Mouse (Mus musculus) ovary, postnatal 10 days (tissue): ENCODE measurements around the gene Zbtb16.

Experiments
- DNase-seq: peaks from one replicate; pipeline ENCODE4 v3.0.0; 2022; ENCODE audit warnings: low spot score

Zbtb16 gene

GRCm38 (mm10) chr9:48728083-48728730, 107.8 kb downstream of the Zbtb16 start:
- DNase-seq = no peak

DNA sequence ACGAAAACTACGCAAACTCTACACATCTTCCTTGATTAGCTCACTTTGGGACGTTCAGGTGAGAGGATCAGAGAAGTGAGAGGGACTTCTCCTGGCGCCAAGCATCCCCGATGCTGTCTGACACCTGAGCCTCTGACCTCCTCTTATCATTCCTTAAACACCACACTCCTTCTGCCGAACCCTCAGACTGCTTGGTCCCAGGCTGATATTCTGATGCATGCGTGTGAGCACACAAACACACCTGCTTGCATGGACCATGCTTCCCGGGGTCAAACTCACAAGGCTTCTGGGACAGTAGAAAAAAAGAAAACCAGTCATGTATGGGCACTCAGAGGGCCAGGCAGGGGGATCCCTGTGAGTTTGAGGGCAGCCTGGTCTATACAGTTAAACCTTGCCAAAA, 109.7 kb downstream of the Zbtb16 start:
- no peak for DNase-seq

- no peak for DNase-seq
Measured at GRCm38 (mm10) chr9:48725918-48726317, 110.1 kb downstream of the Zbtb16 start.

DNA sequence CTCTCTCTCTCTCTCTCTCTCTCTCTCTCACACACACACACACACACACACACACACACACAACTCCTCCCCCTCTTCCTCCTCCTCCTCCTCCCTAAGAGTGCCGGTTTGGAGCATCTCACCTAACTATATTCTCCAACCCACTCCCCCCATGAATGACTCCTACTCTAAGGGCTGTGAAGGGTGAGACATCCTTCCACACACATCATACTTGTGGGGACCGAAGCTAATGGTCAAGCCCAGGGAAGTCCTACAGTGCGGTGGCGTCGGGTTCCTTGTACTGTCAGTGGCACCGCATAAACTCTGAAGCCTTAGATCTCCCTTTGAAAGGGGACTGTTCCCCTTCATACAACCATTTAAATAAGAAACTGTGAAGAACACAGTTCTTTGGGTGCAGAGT, 110.9 kb downstream of the Zbtb16 start:
- no peak for DNase-seq

DNA sequence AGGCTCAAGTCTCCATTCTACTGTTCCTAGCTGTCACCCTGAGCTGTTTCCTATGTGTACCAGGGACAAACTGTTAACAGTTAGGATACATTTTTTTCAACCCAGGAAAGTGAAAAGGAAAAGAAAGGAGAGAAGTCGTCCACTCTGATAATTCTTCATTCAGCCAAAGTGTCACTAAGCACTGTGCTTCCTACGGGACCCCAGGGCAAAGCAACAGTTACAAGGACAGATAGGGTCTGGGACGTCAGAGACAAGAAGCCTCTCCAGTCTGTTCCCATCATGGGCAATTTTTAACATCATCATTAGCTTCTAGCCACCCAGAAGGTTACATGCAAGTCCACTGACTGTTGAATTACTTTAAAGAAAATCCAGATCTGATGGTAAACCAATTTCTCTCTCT, 111.3 kb downstream of the Zbtb16 start:
- no peak for DNase-seq

- no peak for DNase-seq
Measured at GRCm38 (mm10) chr9:48723511-48724304, 112.3 kb downstream of the Zbtb16 start.

- no peak for DNase-seq
Measured at GRCm38 (mm10) chr9:48723025-48723424, 113.0 kb downstream of the Zbtb16 start.

DNA sequence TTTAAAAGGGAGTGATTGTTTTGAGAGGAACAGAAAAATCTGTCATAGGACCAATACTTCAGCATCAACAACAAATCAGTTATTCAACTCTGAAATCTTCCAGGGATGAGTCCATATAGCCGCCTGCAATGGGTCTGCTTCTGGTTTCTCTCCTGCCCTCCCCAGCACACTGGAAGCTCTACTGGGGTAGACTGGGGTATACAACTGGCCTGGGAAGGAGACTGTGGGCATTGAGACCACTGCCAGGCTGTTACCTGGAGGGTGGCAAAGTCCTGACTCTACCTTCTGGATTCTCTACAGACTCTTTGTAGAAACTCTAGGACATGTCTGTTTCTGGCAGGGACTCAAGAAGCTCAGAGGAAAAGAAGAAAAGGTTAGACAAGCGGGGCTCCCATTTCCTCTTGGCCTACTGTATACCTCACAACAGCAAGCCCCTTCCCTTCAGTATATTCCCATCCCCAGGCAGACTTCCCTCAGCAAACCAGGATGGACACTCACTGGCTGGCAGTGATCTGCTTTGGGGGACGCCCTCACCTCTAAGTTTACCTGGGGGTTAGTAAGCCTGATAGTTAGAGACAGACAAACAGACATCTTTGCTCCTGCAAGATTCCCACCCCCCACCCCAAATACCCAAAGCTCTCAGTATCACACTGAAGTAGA, 113.6 kb downstream of the Zbtb16 start:
- no peak for DNase-seq

- DNase-seq = no peak
Measured at GRCm38 (mm10) chr9:48721655-48722054, 114.4 kb downstream of the Zbtb16 start.

- DNase-seq = no peak
Measured at GRCm38 (mm10) chr9:48721172-48721571, 114.8 kb downstream of the Zbtb16 start.

- DNase-seq = no peak
Measured at GRCm38 (mm10) chr9:48720251-48720963, 115.6 kb downstream of the Zbtb16 start.

- DNase-seq = no peak
Measured at GRCm38 (mm10) chr9:48719619-48720018, 116.4 kb downstream of the Zbtb16 start.

DNA sequence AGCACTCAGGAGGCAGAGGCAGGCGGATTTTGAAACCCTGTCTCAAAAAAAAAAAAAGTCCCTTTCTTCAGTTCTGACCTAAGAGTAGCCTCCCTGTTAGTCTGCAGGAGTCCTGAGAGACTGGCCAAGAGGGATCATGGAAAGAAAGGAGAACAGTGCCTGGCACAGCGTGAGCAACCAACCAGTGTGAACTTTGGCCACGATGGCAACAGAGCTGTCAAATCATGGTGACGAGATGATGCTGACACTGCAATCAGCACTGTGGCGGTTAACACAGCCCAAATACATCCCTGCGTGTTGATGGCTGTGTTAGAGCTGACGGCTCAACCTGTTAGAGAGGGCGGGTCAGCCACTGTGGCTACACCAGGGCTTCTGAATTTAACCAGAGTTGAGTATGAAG, 119.5 kb downstream of the Zbtb16 start:
- no peak for DNase-seq

DNA sequence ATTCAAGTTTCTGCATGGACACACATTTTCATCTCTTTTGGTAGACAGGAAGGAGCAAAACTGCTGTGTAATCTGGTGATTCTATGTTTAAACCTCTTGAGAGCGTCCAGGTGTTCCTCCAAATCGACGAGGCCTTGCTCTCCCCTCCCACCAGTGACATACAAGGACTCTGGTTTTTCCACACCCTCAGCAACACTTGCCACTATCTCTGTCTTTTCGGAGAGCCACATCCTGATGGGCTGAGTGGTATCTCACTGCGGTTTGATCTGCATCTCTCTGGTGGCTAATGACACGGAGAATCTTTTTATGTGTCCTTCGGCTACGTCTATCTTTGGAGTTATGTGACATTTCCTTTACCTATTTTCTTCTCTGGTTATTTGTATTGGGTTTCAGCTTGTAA, 121.0 kb downstream of the Zbtb16 start:
- no peak for DNase-seq

DNA sequence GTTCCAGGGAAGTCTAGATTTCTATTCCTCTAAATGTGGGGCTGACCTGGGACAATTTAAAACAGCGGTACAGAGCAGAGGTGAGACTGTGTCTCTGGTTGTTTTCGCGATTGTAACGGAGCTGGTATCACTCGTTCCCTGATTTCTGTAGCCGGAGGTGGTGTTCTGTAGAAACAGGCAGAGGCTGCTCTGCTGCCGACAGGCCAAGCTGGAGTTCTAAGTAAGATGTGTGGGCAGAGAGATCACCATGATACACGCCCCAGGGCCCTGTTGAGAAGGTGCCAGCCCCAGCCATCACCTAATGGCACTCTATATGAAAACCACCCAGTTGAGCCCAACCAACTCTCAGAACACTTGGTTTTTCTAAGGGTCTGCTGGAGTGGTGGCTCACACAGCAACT, 122.2 kb downstream of the Zbtb16 start:
- no peak for DNase-seq

GRCm38 (mm10) chr9:48712985-48713765, 122.8 kb downstream of the Zbtb16 start:
- DNase-seq = no peak

GRCm38 (mm10) chr9:48711826-48712225, 124.2 kb downstream of the Zbtb16 start:
- no peak for DNase-seq

DNA sequence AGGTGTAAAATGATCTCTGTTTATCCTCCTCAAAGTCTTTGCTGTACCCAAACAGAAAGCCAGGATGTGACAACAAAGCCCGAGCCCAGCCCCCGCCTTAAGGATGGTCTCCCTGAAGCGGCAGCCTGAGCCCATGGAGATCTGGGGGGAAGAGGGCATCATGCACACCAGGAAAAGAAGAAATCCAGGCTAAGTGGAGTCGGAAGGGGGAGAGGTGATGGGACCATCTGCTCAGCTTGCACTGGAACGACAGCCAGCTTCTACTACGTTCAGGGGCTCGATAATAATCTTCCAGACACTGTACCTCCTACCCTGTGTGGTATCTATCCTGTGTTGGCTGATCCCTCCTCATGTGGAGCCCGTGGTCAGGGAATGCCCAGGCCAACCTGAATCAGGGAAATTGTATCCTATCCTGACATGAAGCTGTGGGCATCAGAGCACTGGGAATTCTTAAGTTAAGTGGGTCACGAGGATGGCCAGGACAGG, 124.7 kb downstream of the Zbtb16 start:
- no peak for DNase-seq

GRCm38 (mm10) chr9:48710355-48711295, 125.4 kb downstream of the Zbtb16 start:
- DNase-seq = no peak

DNA sequence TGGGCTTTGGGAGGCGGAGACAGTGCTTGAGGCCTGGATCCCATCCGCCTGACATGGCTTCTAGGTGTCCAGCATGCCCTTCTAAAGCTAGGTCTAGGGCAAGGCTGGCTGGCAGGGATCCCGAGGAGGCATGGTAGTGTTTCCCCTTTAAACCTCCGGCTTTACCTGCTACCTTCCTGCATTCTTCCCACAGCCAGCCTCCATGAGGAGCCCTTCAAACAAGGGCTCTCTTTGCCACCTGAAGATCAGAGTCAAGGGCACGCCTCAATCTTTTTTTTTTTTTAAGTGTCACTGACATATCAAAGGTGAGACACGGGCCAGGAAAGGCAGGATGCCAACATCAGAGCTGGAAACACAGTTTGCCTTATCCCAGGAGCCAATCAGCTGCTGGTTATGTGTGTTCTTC, 128.2 kb downstream of the Zbtb16 start:
- no peak for DNase-seq
